Comparison of ENCODE assay signal across 24 mouse cellular contexts in the genomic region with DNA sequence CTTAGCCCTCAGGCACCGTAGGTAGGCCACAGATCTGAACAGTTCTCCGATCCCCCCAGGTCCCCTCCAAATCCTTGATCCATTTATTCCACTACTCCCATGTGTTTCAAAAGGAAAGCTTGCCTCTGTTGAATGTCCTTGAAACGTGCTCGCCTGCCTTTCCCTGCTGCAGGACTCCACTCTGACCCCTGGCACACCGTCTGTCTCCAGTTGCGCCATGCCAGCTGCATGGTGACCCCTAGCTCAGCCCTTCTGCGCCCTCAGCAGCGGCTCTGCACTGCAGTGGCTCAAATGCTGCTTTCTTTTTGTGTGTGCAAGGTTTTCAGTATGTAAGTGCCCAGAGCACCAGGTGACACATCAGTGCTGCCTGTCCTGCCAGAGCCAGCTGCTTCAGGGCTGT. TPM values are rescaled to one million over a fixed set of nuclear protein-coding genes. Genes with fewer than 3 reads are reported as not detected.
DNase-seq lines count a peak whose midpoint lies in the region; ATAC-seq lines count a peak whose summit lies in the region.
"Had no signal": no experiment of that assay in that cellular context is flagged by ENCODE, and none has a peak within 500 bp of the region (broad histone marks: within the 10 kb centered on the region; RNA-seq: fewer than 3 reads in every experiment).

No protein-coding gene starts in this region.

- H3K36me3 ChIP-seq in kidney, embryonic 16.5 days (ENCODE audit: insufficient read depth, low read length) = peaks cover 29% of the 10 kb centered on the region
- peaks cover 65% of the 10 kb centered on the region for H3K36me3 ChIP-seq in embryonic facial prominence, embryonic 10.5 days (replicated peaks)

- H3K9ac ChIP-seq in kidney, embryonic 16.5 days (replicated peaks; ENCODE audit: low read length) = no peak overlapping the region
- H3K9ac ChIP-seq: embryonic facial prominence, embryonic 12.5 days; embryonic facial prominence, embryonic 15.5 days; forebrain, postnatal 0 days; hindbrain, embryonic 12.5 days had no signal

- H3K4me3 ChIP-seq in kidney, embryonic 16.5 days (ENCODE audit: low read length) = no peak overlapping the region
- H3K4me3 ChIP-seq in embryonic facial prominence, embryonic 10.5 days = no peak overlapping the region
- H3K4me3 ChIP-seq: embryonic facial prominence, embryonic 12.5 days; embryonic facial prominence, embryonic 15.5 days; gastrocnemius, adult 2 months; hindbrain, embryonic 12.5 days had no signal

- no peaks in the 10 kb centered on the region for H3K4me1 ChIP-seq in kidney, embryonic 16.5 days (ENCODE audit: insufficient read depth, low read length)
- H3K4me1 ChIP-seq in embryonic facial prominence, embryonic 10.5 days = no peaks in the 10 kb centered on the region
- H3K4me1 ChIP-seq: embryonic facial prominence, embryonic 12.5 days; embryonic facial prominence, embryonic 15.5 days had no signal

- H3K9me3 ChIP-seq in kidney, embryonic 16.5 days (ENCODE audit: low read length) = no peaks in the 10 kb centered on the region
- no peaks in the 10 kb centered on the region for H3K9me3 ChIP-seq in embryonic facial prominence, embryonic 10.5 days
- H3K9me3 ChIP-seq: embryonic facial prominence, embryonic 12.5 days; embryonic facial prominence, embryonic 15.5 days; hindbrain, embryonic 12.5 days had no signal

- no peaks in the 10 kb centered on the region for H3K27me3 ChIP-seq in kidney, embryonic 16.5 days (ENCODE audit: insufficient read depth, low read length)
- no peaks in the 10 kb centered on the region for H3K27me3 ChIP-seq in embryonic facial prominence, embryonic 10.5 days (replicated peaks; ENCODE audit: low read depth, poor library complexity, severe bottlenecking)
- H3K27me3 ChIP-seq: embryonic facial prominence, embryonic 12.5 days; embryonic facial prominence, embryonic 15.5 days; hindbrain, embryonic 12.5 days had no signal

- 74% methylated on average over 8 of the region's 8 CpGs for WGBS in kidney, embryonic 16.5 days
- 89% methylated on average over 8 of the region's 8 CpGs for WGBS in embryonic facial prominence, embryonic 10.5 days

- H3K4me2 ChIP-seq in kidney, embryonic 16.5 days (replicated peaks; ENCODE audit: low read depth, low read length) = no peak overlapping the region
- H3K4me2 ChIP-seq: embryonic facial prominence, embryonic 12.5 days; embryonic facial prominence, embryonic 15.5 days; heart, embryonic 11.5 days; hindbrain, embryonic 12.5 days had no signal

- H3K27ac ChIP-seq in kidney, embryonic 16.5 days (ENCODE audit: low read length) = no peak overlapping the region
- H3K27ac ChIP-seq in embryonic facial prominence, embryonic 10.5 days (replicated peaks) = 0 out of 2 replicates have a peak overlapping the region, but pooled peaks have one; percentile 19
- H3K27ac ChIP-seq: embryonic facial prominence, embryonic 12.5 days; embryonic facial prominence, embryonic 15.5 days; gastrocnemius, adult 2 months; hindbrain, embryonic 12.5 days; hindbrain, postnatal 0 days had no signal

- DNase-seq in adrenal gland, postnatal 10 days = peak; percentile 43
- no peak for DNase-seq in adrenal gland, adult 18-20 months (ENCODE audit: low spot score in 2 of 2)
- peak; percentile 26 for DNase-seq in kidney, adult 11 months
- DNase-seq in kidney, postnatal 10 days = peak; percentile 31
- DNase-seq in kidney, adult 9 months = no peak
- DNase-seq in embryonic facial prominence, embryonic 10.5 days (ENCODE audit: low spot score) = no peak
- no peak for DNase-seq in ovary, postnatal 36 days (ENCODE audit: low spot score)
- DNase-seq: adrenal gland, postnatal 25 days; cerebellum, adult 18-20 months; cerebellum, adult 9-10 months; cerebellum, postnatal 14 days; forebrain, postnatal 0 days; gastrocnemius, adult 2 months; gastrocnemius, postnatal 14 days; heart, adult 11 months had no signal

- ATAC-seq in kidney, embryonic 16.5 days (ENCODE audit: low FRiP score, low TSS enrichment) = no peak
- ATAC-seq: activated CD4-positive, CD25-positive, alpha-beta regulatory T cell, adult 4 months; forebrain, embryonic 14.5 days; forebrain, postnatal 0 days; hindbrain, postnatal 0 days had no signal

RNA-seq across cellular contexts. Expression of gene Pknox1, which starts 34.1 kb away (rescaled TPM):
- total RNA-seq in adrenal gland, postnatal 10 days (2021) = 10 to 100 TPM; 15.4 to 21.8 TPM
- 10 to 100 TPM; 19.0 to 23.0 TPM for total RNA-seq in adrenal gland, adult 18-20 months (2021)
- 38.2 and 44.5 TPM in 2 replicates for polyA plus RNA-seq in kidney, embryonic 16.5 days (2015; fragmentation: Nextera tagmentation; extraction: Ambion mirVana)
- polyA plus RNA-seq in embryonic facial prominence, embryonic 10.5 days (2016; fragmentation: Nextera tagmentation; extraction: Ambion mirVana) = 22.9 and 25.1 TPM in 2 replicates

RNA-seq across cellular contexts. Expression of gene Cbs, which starts 38.4 kb away (rescaled TPM):
- total RNA-seq in adrenal gland, postnatal 10 days (2021) = 10 to 100 TPM; 17.8 to 39.9 TPM
- total RNA-seq in adrenal gland, adult 18-20 months (2021) = 1 to 10 TPM; 3.0 to 7.7 TPM
- 3.8 and 5.0 TPM in 2 replicates for polyA plus RNA-seq in kidney, embryonic 16.5 days (2015; fragmentation: Nextera tagmentation; extraction: Ambion mirVana)
- polyA plus RNA-seq in embryonic facial prominence, embryonic 10.5 days (2016; fragmentation: Nextera tagmentation; extraction: Ambion mirVana) = 2.5 and 2.8 TPM in 2 replicates
- total RNA-seq: hematopoietic stem cell, adult 5-6 weeks had no signal

Comparison
In these comparisons a context has a peak if more than half of its experiments do, and no peak if none do; other contexts are left out.
1. DNase-seq: peak in adrenal gland, postnatal 10 days (single experiment), kidney, adult 11 months (single experiment) and kidney, postnatal 10 days (single experiment); none in adrenal gland, adult 18-20 months (0 of 2), kidney, adult 9 months (single experiment), embryonic facial prominence, embryonic 10.5 days (single experiment) and ovary, postnatal 36 days (single experiment).